Comparison of ENCODE assay signal across 7 mouse cellular contexts in the genomic region with DNA sequence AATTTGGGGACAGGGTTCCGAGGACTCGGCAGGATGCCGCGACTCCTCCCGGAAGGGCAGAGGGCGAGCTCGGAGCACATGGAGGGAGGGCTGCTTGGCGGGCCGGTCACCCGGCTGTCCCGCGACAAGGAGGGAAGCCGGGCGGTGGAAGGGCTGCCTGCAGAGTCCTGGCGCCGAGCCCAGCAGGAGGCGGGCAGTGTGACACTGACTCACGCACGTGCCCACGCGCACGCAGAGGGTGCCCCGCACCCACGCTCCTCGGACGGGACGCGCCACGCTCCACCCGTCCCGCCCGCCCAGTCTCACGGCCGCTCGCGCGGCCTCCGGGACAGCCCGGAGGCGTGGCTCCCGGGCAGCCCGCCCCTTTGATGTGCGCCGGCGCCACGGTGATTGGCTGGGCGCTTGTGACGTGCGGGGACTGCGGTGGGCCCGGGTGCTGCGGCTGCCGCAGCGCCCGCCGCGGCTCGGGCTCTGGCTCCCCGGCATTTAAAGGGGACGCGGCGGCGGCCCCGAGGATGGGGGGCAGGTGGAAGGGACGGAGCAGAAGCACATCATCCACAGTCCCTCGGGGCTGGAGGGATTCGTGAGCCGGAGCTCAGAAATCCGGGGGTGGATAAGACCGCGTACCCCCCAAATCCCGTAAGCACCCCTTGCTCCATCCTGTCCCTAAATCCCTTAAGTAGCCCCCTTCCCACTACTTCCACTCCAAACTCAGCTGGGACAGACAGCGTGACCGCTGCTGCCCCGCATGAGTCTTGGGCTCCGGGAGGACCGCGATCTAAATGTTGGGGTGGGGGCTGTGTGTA. TPM values are rescaled to one million over a fixed set of nuclear protein-coding genes. Genes with fewer than 3 reads are reported as not detected.
DNase-seq lines count a peak whose midpoint lies in the region; ATAC-seq and TF ChIP-seq lines count a peak whose summit lies in the region.

TSS of gene Phospho1 (plus strand) at position 429 of the 806 bp plus-strand sequence.

- H3K9me3 ChIP-seq in limb, embryonic 12.5 days: no peaks in the 10 kb centered on the region
- no peaks in the 10 kb centered on the region for H3K9me3 ChIP-seq in midbrain, embryonic 15.5 days

- no peaks in the 10 kb centered on the region for H3K36me3 ChIP-seq in limb, embryonic 12.5 days
- no peaks in the 10 kb centered on the region for H3K36me3 ChIP-seq in midbrain, embryonic 15.5 days (replicated peaks)
- no peaks in the 10 kb centered on the region for H3K36me3 ChIP-seq in spleen, adult 2 months (ENCODE audit: control insufficient read depth, insufficient read depth, low read length)

- ATAC-seq in limb, embryonic 12.5 days (ENCODE audit: insufficient number of reproducible peaks, insufficient read depth, low FRiP score, low TSS enrichment, low read depth): peak; percentile 93
- peak; percentile 97 for ATAC-seq in midbrain, embryonic 15.5 days (replicated peaks)

- peak within 1 kb of the TSS; percentile 66 for H3K9ac ChIP-seq in limb, embryonic 12.5 days (replicated peaks)
- peak within 1 kb of the TSS; percentile 59 for H3K9ac ChIP-seq in midbrain, embryonic 15.5 days

- no peak for TF ChIP-seq POLR2A in spleen, adult 2 months (IDR thresholded peaks at IDR 0.05; ENCODE audit: low read depth, low read length)

- H3K27ac ChIP-seq in limb, embryonic 12.5 days: no peak within 1 kb of the TSS
- H3K27ac ChIP-seq in midbrain, embryonic 15.5 days: no peak within 1 kb of the TSS
- H3K27ac ChIP-seq in spleen, adult 2 months (ENCODE audit: insufficient read depth, low read length): peak within 1 kb of the TSS; percentile 31; the same call in 1 of the 2 replicates

- H3K4me2 ChIP-seq in limb, embryonic 12.5 days: peak within 1 kb of the TSS; percentile 97
- peak within 1 kb of the TSS; percentile 100 for H3K4me2 ChIP-seq in midbrain, embryonic 15.5 days

- H3K4me3 ChIP-seq in limb, embryonic 12.5 days (replicated peaks): peak within 1 kb of the TSS; percentile 65
- peak within 1 kb of the TSS; percentile 76 for H3K4me3 ChIP-seq in midbrain, embryonic 15.5 days
- peak within 1 kb of the TSS; percentile 78 for H3K4me3 ChIP-seq in spleen, adult 2 months (ENCODE audit: extremely low read depth, insufficient read depth, insufficient read length)

- peaks cover 7% of the 10 kb centered on the region for H3K4me1 ChIP-seq in limb, embryonic 12.5 days (replicated peaks)
- H3K4me1 ChIP-seq in midbrain, embryonic 15.5 days: peaks cover 12% of the 10 kb centered on the region
- peaks cover 8% of the 10 kb centered on the region for H3K4me1 ChIP-seq in spleen, adult 2 months (ENCODE audit: control insufficient read depth, insufficient read depth, insufficient read length)

- no peak for TF ChIP-seq CTCF in spleen, adult 2 months (IDR thresholded peaks at IDR 0.05; ENCODE audit: extremely low read depth, insufficient read depth, insufficient read length, insufficient replicate concordance)

- H3K27me3 ChIP-seq in limb, embryonic 12.5 days: peaks cover 70% of the 10 kb centered on the region
- H3K27me3 ChIP-seq in midbrain, embryonic 15.5 days (replicated peaks): peaks cover 52% of the 10 kb centered on the region
- H3K27me3 ChIP-seq in spleen, adult 2 months (ENCODE audit: control insufficient read depth, insufficient read depth, low read length): peaks cover 14% of the 10 kb centered on the region

- peak; percentile 97 for DNase-seq in adrenal gland, postnatal 10 days
- DNase-seq in embryo, embryonic 9.5 days (ENCODE audit: extremely low spot score): peak; percentile 91
- no peak for DNase-seq in gonadal fat pad, adult 2 months (ENCODE audit: low read depth)
- peak; percentile 88 for DNase-seq in kidney, adult 11 months
- peak; percentile 62 to 85 for DNase-seq in spleen, adult 2 months (ENCODE audit: low read depth in 1 of 2, low spot score in 2 of 2)

- under 1% methylated on average over 76 of the region's 78 CpGs for WGBS in limb, embryonic 12.5 days
- under 1% methylated on average over 77 of the region's 78 CpGs for WGBS in midbrain, embryonic 15.5 days
- WGBS in spleen, adult 2 months: under 1% methylated on average over 75 of the region's 78 CpGs

RNA-seq across cellular contexts. Expression of gene Phospho1, which starts in this region (rescaled TPM):
- 100 to 1,000 TPM; 204 to 243 TPM for total RNA-seq in adrenal gland, postnatal 10 days (2021)
- polyA plus RNA-seq in gonadal fat pad, adult 2 months (2012; rRNA removed): 17.3 and 19.2 TPM in 2 replicates
- polyA plus RNA-seq in limb, embryonic 12.5 days (2016; fragmentation: Nextera tagmentation; extraction: Ambion mirVana): not detected in 2 replicates
- not detected in 2 replicates for polyA plus RNA-seq in midbrain, embryonic 15.5 days (2015; fragmentation: Nextera tagmentation; extraction: Ambion mirVana)
- 34.5 and 42.5 TPM in 2 replicates for polyA plus RNA-seq in spleen, adult 2 months (2012; rRNA removed)

Comparison
In these comparisons a context has a peak if more than half of its experiments do, and no peak if none do; other contexts are left out.
1. RNA of gene Phospho1 (polyA plus RNA-seq): 34.5 to 42.5 TPM in spleen, adult 2 months and 17.3 to 19.2 TPM in gonadal fat pad, adult 2 months; not detected in midbrain, embryonic 15.5 days and not detected in limb, embryonic 12.5 days; every median in the first group is over 10 times any median in the second.
2. Peak in ATAC-seq, H3K4me3 ChIP-seq, H3K9ac ChIP-seq and H3K4me2 ChIP-seq in limb, embryonic 12.5 days; RNA of the gene not detected or under 1 TPM.
3. Peak in ATAC-seq, H3K4me3 ChIP-seq, H3K9ac ChIP-seq and H3K4me2 ChIP-seq in midbrain, embryonic 15.5 days; RNA of the gene not detected or under 1 TPM.
4. Peak in every context shown above with its lines, with median percentiles within 50 percentile points of each other: H3K4me3 ChIP-seq.